23 mouse cellular contexts compared by ENCODE assay signal in genomic region chr4:53452457-53452856, GRCm38 (mm10). TPM values are rescaled to one million over a fixed set of nuclear protein-coding genes. Genes with fewer than 3 reads are reported as not detected.
A peak's percentile ranks its signal among the peaks of the same experiment; 100 is the strongest.
DNase-seq lines count a peak whose midpoint lies in the region; ATAC-seq and TF ChIP-seq lines count a peak whose summit lies in the region.
"Had no signal": no experiment of that assay in that cellular context is flagged by ENCODE, and none has a peak within 500 bp of the region (broad histone marks: within the 10 kb centered on the region; RNA-seq: fewer than 3 reads in every experiment).

No protein-coding gene starts in this region.

- ATAC-seq in heart, embryonic 13.5 days (ENCODE audit: extremely low read depth, insufficient number of reproducible peaks, low FRiP score, low TSS enrichment): no peak
- peak; percentile 45; the same call in 1 of the 2 replicates for ATAC-seq in stomach, embryonic 15.5 days (ENCODE audit: insufficient read depth, low FRiP score, low read depth)
- no peak for ATAC-seq in stomach, postnatal 0 days (ENCODE audit: low FRiP score, low TSS enrichment)
- ATAC-seq in intestine, embryonic 16.5 days: peak; percentile 66
- no peak for ATAC-seq in forebrain, embryonic 11.5 days (replicated peaks; ENCODE audit: low FRiP score)
- ATAC-seq: forebrain, embryonic 15.5 days; hindbrain, postnatal 0 days; liver, embryonic 12.5 days had no signal

- DNase-seq in heart, postnatal 25 days (ENCODE audit: low spot score): no peak
- no peak for DNase-seq in stomach, postnatal 0 days (ENCODE audit: low spot score)
- no peak for DNase-seq in embryonic facial prominence, embryonic 10.5 days (ENCODE audit: low spot score)
- DNase-seq in forebrain, embryonic 11.5 days (ENCODE audit: low spot score): no peak
- DNase-seq: cerebellum, adult 11 months; cerebellum, adult 9-10 months; kidney, adult 18-20 months; left cerebral cortex, postnatal 4 days; right cerebral cortex, postnatal 4 days; thymus, adult 18-20 months had no signal

- no peak for TF ChIP-seq CTCF in stomach, postnatal 0 days (IDR thresholded peaks at IDR 0.05; ENCODE audit: low read depth)

- H3K36me3 ChIP-seq in heart, embryonic 13.5 days: no peaks in the 10 kb centered on the region
- H3K36me3 ChIP-seq in stomach, embryonic 15.5 days: no peaks in the 10 kb centered on the region
- H3K36me3 ChIP-seq in stomach, postnatal 0 days (ENCODE audit: control insufficient read depth, insufficient read depth, low read length): no peaks in the 10 kb centered on the region
- H3K36me3 ChIP-seq in intestine, embryonic 16.5 days (ENCODE audit: control insufficient read depth, insufficient read depth, low read length): no peaks in the 10 kb centered on the region
- no peaks in the 10 kb centered on the region for H3K36me3 ChIP-seq in embryonic facial prominence, embryonic 10.5 days (replicated peaks)
- H3K36me3 ChIP-seq in forebrain, embryonic 11.5 days (ENCODE audit: control insufficient read depth, insufficient read depth, low read length): no peaks in the 10 kb centered on the region
- H3K36me3 ChIP-seq: embryonic facial prominence, embryonic 12.5 days; forebrain, embryonic 15.5 days; liver, embryonic 12.5 days; midbrain, embryonic 12.5 days; neural tube, embryonic 13.5 days had no signal

- no peak for TF ChIP-seq EP300 in stomach, postnatal 0 days (optimal IDR thresholded peaks at IDR 0.05)

- no peak overlapping the region; the same call in 1 of the 2 replicates for H3K9ac ChIP-seq in heart, embryonic 13.5 days
- no peak overlapping the region for H3K9ac ChIP-seq in stomach, embryonic 15.5 days
- no peak overlapping the region for H3K9ac ChIP-seq in stomach, postnatal 0 days (ENCODE audit: low read length)
- H3K9ac ChIP-seq in intestine, embryonic 16.5 days (ENCODE audit: low read depth, low read length): no peak overlapping the region
- no peak overlapping the region for H3K9ac ChIP-seq in forebrain, embryonic 11.5 days (ENCODE audit: low read length)
- H3K9ac ChIP-seq: embryonic facial prominence, embryonic 12.5 days; forebrain, embryonic 15.5 days; liver, embryonic 12.5 days; liver, postnatal 0 days; midbrain, embryonic 12.5 days; neural tube, embryonic 13.5 days had no signal

- H3K4me1 ChIP-seq in heart, embryonic 13.5 days: peaks cover 47% of the 10 kb centered on the region
- H3K4me1 ChIP-seq in stomach, embryonic 15.5 days: peaks cover 13% of the 10 kb centered on the region
- no peaks in the 10 kb centered on the region for H3K4me1 ChIP-seq in stomach, postnatal 0 days (replicated peaks; ENCODE audit: control insufficient read depth, insufficient read depth)
- peaks cover 34% of the 10 kb centered on the region for H3K4me1 ChIP-seq in intestine, embryonic 16.5 days (ENCODE audit: control insufficient read depth, insufficient read depth, low read length)
- H3K4me1 ChIP-seq in embryonic facial prominence, embryonic 10.5 days: peaks cover 7% of the 10 kb centered on the region
- no peaks in the 10 kb centered on the region for H3K4me1 ChIP-seq in forebrain, embryonic 11.5 days (replicated peaks; ENCODE audit: control insufficient read depth, insufficient read depth, low read length)
- H3K4me1 ChIP-seq: embryonic facial prominence, embryonic 12.5 days had no signal

- WGBS in heart, embryonic 13.5 days: 48% methylated on average over 1 of the region's 1 CpGs
- 74% methylated on average over 1 of the region's 1 CpGs for WGBS in stomach, embryonic 15.5 days
- WGBS in stomach, postnatal 0 days: 62% methylated on average over 1 of the region's 1 CpGs
- WGBS in intestine, embryonic 16.5 days: 61% methylated on average over 1 of the region's 1 CpGs
- WGBS in embryonic facial prominence, embryonic 10.5 days: 88% methylated on average over 1 of the region's 1 CpGs
- 91% methylated on average over 1 of the region's 1 CpGs for WGBS in forebrain, embryonic 11.5 days

- intact Hi-C loops in heart, postnatal 25 days (cut with DNase I): no loop called here

- no peaks in the 10 kb centered on the region for H3K9me3 ChIP-seq in heart, embryonic 13.5 days
- no peaks in the 10 kb centered on the region for H3K9me3 ChIP-seq in stomach, embryonic 15.5 days
- no peaks in the 10 kb centered on the region for H3K9me3 ChIP-seq in stomach, postnatal 0 days (ENCODE audit: control insufficient read depth, low read length)
- no peaks in the 10 kb centered on the region for H3K9me3 ChIP-seq in intestine, embryonic 16.5 days (ENCODE audit: control insufficient read depth, low read length)
- H3K9me3 ChIP-seq in embryonic facial prominence, embryonic 10.5 days: no peaks in the 10 kb centered on the region
- no peaks in the 10 kb centered on the region for H3K9me3 ChIP-seq in forebrain, embryonic 11.5 days (ENCODE audit: control insufficient read depth, low read length)
- H3K9me3 ChIP-seq: embryonic facial prominence, embryonic 12.5 days; forebrain, embryonic 15.5 days; G1E; liver, embryonic 12.5 days; megakaryocyte, embryonic 14.5 days; midbrain, embryonic 12.5 days; neural tube, embryonic 13.5 days had no signal

- H3K4me2 ChIP-seq in heart, embryonic 13.5 days: no peak overlapping the region
- no peak overlapping the region for H3K4me2 ChIP-seq in stomach, embryonic 15.5 days
- no peak overlapping the region for H3K4me2 ChIP-seq in stomach, postnatal 0 days (replicated peaks; ENCODE audit: low read depth)
- H3K4me2 ChIP-seq in intestine, embryonic 16.5 days (ENCODE audit: low read depth, low read length): no peak overlapping the region
- H3K4me2 ChIP-seq in forebrain, embryonic 11.5 days (ENCODE audit: low read depth, low read length, severe bottlenecking): no peak overlapping the region
- H3K4me2 ChIP-seq: embryonic facial prominence, embryonic 12.5 days; forebrain, embryonic 15.5 days; liver, embryonic 12.5 days; midbrain, embryonic 12.5 days; neural tube, embryonic 13.5 days had no signal

- no peak overlapping the region for H3K4me3 ChIP-seq in heart, embryonic 13.5 days
- no peak overlapping the region for H3K4me3 ChIP-seq in stomach, embryonic 15.5 days (replicated peaks)
- no peak overlapping the region for H3K4me3 ChIP-seq in stomach, postnatal 0 days (ENCODE audit: low read depth, low read length)
- no peak overlapping the region for H3K4me3 ChIP-seq in intestine, embryonic 16.5 days (ENCODE audit: low read length)
- H3K4me3 ChIP-seq in embryonic facial prominence, embryonic 10.5 days: no peak overlapping the region
- no peak overlapping the region for H3K4me3 ChIP-seq in forebrain, embryonic 11.5 days (ENCODE audit: low read depth, low read length)
- H3K4me3 ChIP-seq: embryonic facial prominence, embryonic 12.5 days; forebrain, embryonic 15.5 days; liver, embryonic 12.5 days; midbrain, embryonic 12.5 days; myocyte; neural tube, embryonic 13.5 days had no signal

- no peaks in the 10 kb centered on the region for H3K27me3 ChIP-seq in heart, embryonic 13.5 days (replicated peaks)
- H3K27me3 ChIP-seq in stomach, embryonic 15.5 days (replicated peaks): no peaks in the 10 kb centered on the region
- no peaks in the 10 kb centered on the region for H3K27me3 ChIP-seq in stomach, postnatal 0 days (ENCODE audit: control insufficient read depth, insufficient read depth, low read length)
- H3K27me3 ChIP-seq in intestine, embryonic 16.5 days (replicated peaks; ENCODE audit: control insufficient read depth, insufficient read depth, low read length): no peaks in the 10 kb centered on the region
- H3K27me3 ChIP-seq in embryonic facial prominence, embryonic 10.5 days (replicated peaks; ENCODE audit: low read depth, poor library complexity, severe bottlenecking): no peaks in the 10 kb centered on the region
- H3K27me3 ChIP-seq in forebrain, embryonic 11.5 days (ENCODE audit: control insufficient read depth, insufficient read depth, low read length): no peaks in the 10 kb centered on the region
- H3K27me3 ChIP-seq: embryonic facial prominence, embryonic 12.5 days; forebrain, embryonic 15.5 days; liver, embryonic 12.5 days; megakaryocyte, embryonic 14.5 days; midbrain, embryonic 12.5 days; neural tube, embryonic 13.5 days had no signal

- peak overlapping the region; percentile 73; the same call in 1 of the 2 replicates for H3K27ac ChIP-seq in heart, embryonic 13.5 days (replicated peaks)
- H3K27ac ChIP-seq in stomach, embryonic 15.5 days: no peak overlapping the region; the same call in 1 of the 2 replicates
- no peak overlapping the region for H3K27ac ChIP-seq in stomach, postnatal 0 days (replicated peaks)
- peak overlapping the region; percentile 80 for H3K27ac ChIP-seq in intestine, embryonic 16.5 days (ENCODE audit: low read length)
- no peak overlapping the region for H3K27ac ChIP-seq in embryonic facial prominence, embryonic 10.5 days (replicated peaks)
- H3K27ac ChIP-seq in forebrain, embryonic 11.5 days (ENCODE audit: low read depth, low read length): no peak overlapping the region
- H3K27ac ChIP-seq: embryonic facial prominence, embryonic 12.5 days; forebrain, embryonic 15.5 days; hindbrain, postnatal 0 days; liver, embryonic 12.5 days; midbrain, embryonic 12.5 days; neural tube, embryonic 13.5 days had no signal

RNA-seq across cellular contexts. Expression of gene Slc44a1, which starts 12.2 kb away (rescaled TPM):
- 17.0 and 17.1 TPM in 2 replicates for polyA plus RNA-seq in heart, embryonic 13.5 days (2015; fragmentation: Nextera tagmentation; extraction: Ambion mirVana)
- total RNA-seq in heart, postnatal 25 days (2021): 10 to 100 TPM; 30.8 to 34.6 TPM
- 48.1 and 49.6 TPM in 2 replicates for polyA plus RNA-seq in stomach, embryonic 15.5 days (2015; fragmentation: Nextera tagmentation; extraction: Ambion mirVana)
- polyA plus RNA-seq in stomach, postnatal 0 days (2015; fragmentation: Nextera tagmentation; extraction: Ambion mirVana): 31.9 and 33.9 TPM in 2 replicates
- 17.2 and 22.0 TPM in 2 replicates for polyA plus RNA-seq in intestine, embryonic 16.5 days (2015; fragmentation: Nextera tagmentation; extraction: Ambion mirVana)
- polyA plus RNA-seq in embryonic facial prominence, embryonic 10.5 days (2016; fragmentation: Nextera tagmentation; extraction: Ambion mirVana): 14.6 and 16.4 TPM in 2 replicates
- 16.2 and 16.6 TPM in 2 replicates for polyA plus RNA-seq in forebrain, embryonic 11.5 days (2014; fragmentation: Nextera tagmentation; extraction: Ambion mirVana)

Comparison
In these comparisons a context has a peak if more than half of its experiments do, and no peak if none do; other contexts are left out.
1. ATAC-seq: peak in stomach, embryonic 15.5 days (single experiment) and intestine, embryonic 16.5 days (single experiment); none in heart, embryonic 13.5 days (single experiment), stomach, postnatal 0 days (single experiment) and forebrain, embryonic 11.5 days (single experiment).
2. H3K27ac ChIP-seq: peak in heart, embryonic 13.5 days (single experiment) and intestine, embryonic 16.5 days (single experiment); none in stomach, embryonic 15.5 days (single experiment), stomach, postnatal 0 days (single experiment), embryonic facial prominence, embryonic 10.5 days (single experiment) and forebrain, embryonic 11.5 days (single experiment).